Mouse (Mus musculus) layer of hippocampus, adult 11-12 months (tissue): ENCODE measurements around the gene Lipt2.

Source experiments
- DNase-seq: peaks from one replicate; pipeline ENCODE4 v3.0.0; 2022; ENCODE audit warnings: low spot score

The Lipt2 gene

GRCm38 (mm10) chr7:100159105-100159841, at the start of gene Lipt2:
Gene Lipt2, plus strand, starts transcription at chr7:100159277.
- peak; percentile 92 for DNase-seq

- no peak for DNase-seq
Observed at GRCm38 (mm10) chr7:100111506-100111905, 47.6 kb upstream of the Lipt2 start.

- DNase-seq = no peak
Observed at GRCm38 (mm10) chr7:100113821-100114220, 45.3 kb upstream of the Lipt2 start.

- no peak for DNase-seq
Observed at GRCm38 (mm10) chr7:100114279-100114678, 44.8 kb upstream of the Lipt2 start.

- DNase-seq = no peak
Observed at GRCm38 (mm10) chr7:100120791-100121261, 38.3 kb upstream of the Lipt2 start.

GRCm38 (mm10) chr7:100121376-100121789, 37.7 kb upstream of the Lipt2 start, which contains the start of gene Pold3:
Gene Pold3, minus strand, starts transcription at chr7:100121565.
- DNase-seq = peak; percentile 99

GRCm38 (mm10) chr7:100123486-100123885, 35.6 kb upstream of the Lipt2 start:
- DNase-seq = peak; percentile 10

- DNase-seq = peak; percentile 21
Observed at GRCm38 (mm10) chr7:100124211-100124610, 34.9 kb upstream of the Lipt2 start.

- DNase-seq = no peak
Observed at GRCm38 (mm10) chr7:100125166-100125565, 33.9 kb upstream of the Lipt2 start.

- DNase-seq = no peak
Observed at GRCm38 (mm10) chr7:100126514-100126913, 32.6 kb upstream of the Lipt2 start.

GRCm38 (mm10) chr7:100128262-100129041, 30.6 kb upstream of the Lipt2 start:
- no peak for DNase-seq

- DNase-seq = no peak
Observed at GRCm38 (mm10) chr7:100130592-100130991, 28.5 kb upstream of the Lipt2 start.

- no peak for DNase-seq
Observed at GRCm38 (mm10) chr7:100132379-100132778, 26.7 kb upstream of the Lipt2 start.

GRCm38 (mm10) chr7:100137038-100137437, 22.0 kb upstream of the Lipt2 start:
- no peak for DNase-seq

- no peak for DNase-seq
Observed at GRCm38 (mm10) chr7:100138075-100138474, 21.0 kb upstream of the Lipt2 start.

GRCm38 (mm10) chr7:100140591-100140990, 18.5 kb upstream of the Lipt2 start:
- DNase-seq = no peak

- no peak for DNase-seq
Observed at GRCm38 (mm10) chr7:100148586-100148985, 10.5 kb upstream of the Lipt2 start.

- DNase-seq = no peak
Observed at GRCm38 (mm10) chr7:100150086-100150485, 9.0 kb upstream of the Lipt2 start.

GRCm38 (mm10) chr7:100150626-100151025, 8.5 kb upstream of the Lipt2 start:
- DNase-seq = no peak

GRCm38 (mm10) chr7:100157669-100158068, 1.4 kb upstream of the Lipt2 start:
- no peak for DNase-seq

GRCm38 (mm10) chr7:100160006-100160405, 929 bp downstream of the Lipt2 start:
- DNase-seq = peak; percentile 12

- DNase-seq = no peak
Observed at GRCm38 (mm10) chr7:100163506-100163905, 4.4 kb downstream of the Lipt2 start.

- DNase-seq = no peak
Observed at GRCm38 (mm10) chr7:100168654-100169053, 9.6 kb downstream of the Lipt2 start.
